Mouse (Mus musculus): ENCODE data around the gene Gm11639. TPM values are rescaled to one million over a fixed set of nuclear protein-coding genes. Genes with fewer than 3 reads are reported as not detected.

Gm11639 gene
- polyA plus RNA-seq, 1 experiment: 0.02 TPM

DNA sequence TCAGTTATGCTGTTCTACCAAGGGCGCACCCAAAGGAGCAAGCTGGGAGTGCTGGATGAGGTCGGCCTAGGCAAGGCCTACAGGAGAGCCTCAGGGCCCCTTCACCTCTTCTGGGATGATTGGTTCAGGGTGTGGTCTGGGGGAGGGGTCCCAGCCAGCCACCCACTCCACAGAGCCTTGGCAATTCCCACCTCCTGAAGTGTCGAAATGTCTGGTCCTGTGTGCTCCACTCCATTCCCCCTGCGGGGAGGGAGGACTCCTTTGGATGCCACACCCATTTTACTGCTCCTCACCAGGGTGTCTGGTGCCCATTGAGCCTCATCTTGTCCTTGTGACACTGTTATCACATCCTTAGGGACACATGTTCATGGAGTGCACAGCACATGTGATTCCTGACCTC lies 39.3 kb upstream of the Gm11639 start:
- Histone ChIP-seq H3K27ac (ENCODE audit: insufficient read depth, low read length) (no peak overlapping the region), H3K4me1 (ENCODE audit: control insufficient read depth, insufficient read depth, low read length) (no peaks in the 10 kb centered on the region), H3K4me3 (replicated peaks; ENCODE audit: insufficient read depth, low read depth, low read length) (no peak overlapping the region), H3K27me3 (ENCODE audit: control insufficient read depth, insufficient read depth, low read length) (no peaks in the 10 kb centered on the region)
- TF ChIP-seq POLR2A (IDR thresholded peaks at IDR 0.05; ENCODE audit: borderline replicate concordance, insufficient read depth, low read length) (no peak), CTCF (IDR thresholded peaks at IDR 0.05; ENCODE audit: borderline replicate concordance, insufficient read depth, low read depth, low read length) (no peak)
- no peak for DNase-seq
- WGBS: 88% methylated on average over 4 of the region's 4 CpGs

DNA sequence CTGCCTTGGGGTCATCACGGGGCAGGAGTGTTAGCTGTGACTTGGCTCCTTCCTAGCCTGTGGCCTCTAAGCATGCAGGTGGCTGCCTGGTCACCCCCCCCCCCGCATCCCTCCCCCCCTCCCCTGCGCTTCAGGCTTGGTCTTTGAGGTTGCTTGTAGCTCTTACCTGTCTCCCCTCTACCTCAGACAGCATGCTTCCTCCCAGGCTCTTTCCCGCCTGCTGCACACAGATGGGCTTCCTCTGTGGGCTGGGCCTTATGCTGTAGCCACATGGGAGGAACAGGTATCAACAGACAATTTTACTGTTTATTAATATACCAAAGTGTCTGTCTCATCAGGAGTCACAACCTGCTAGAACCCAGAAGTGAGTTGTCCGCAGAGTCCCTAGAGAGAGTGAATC lies 38.9 kb upstream of the Gm11639 start:
- no peak for TF ChIP-seq POLR2A (IDR thresholded peaks at IDR 0.05; ENCODE audit: borderline replicate concordance, insufficient read depth, low read length)
- TF ChIP-seq CTCF (IDR thresholded peaks at IDR 0.05; ENCODE audit: borderline replicate concordance, insufficient read depth, low read depth, low read length): no peak
- Histone ChIP-seq H3K4me3 (replicated peaks; ENCODE audit: insufficient read depth, low read depth, low read length) (no peak overlapping the region), H3K4me1 (ENCODE audit: control insufficient read depth, insufficient read depth, low read length) (no peaks in the 10 kb centered on the region), H3K27ac (ENCODE audit: insufficient read depth, low read length) (no peak overlapping the region), H3K27me3 (ENCODE audit: control insufficient read depth, insufficient read depth, low read length) (no peaks in the 10 kb centered on the region)
- WGBS: 88% methylated on average over 5 of the region's 5 CpGs
- no peak for DNase-seq

DNA sequence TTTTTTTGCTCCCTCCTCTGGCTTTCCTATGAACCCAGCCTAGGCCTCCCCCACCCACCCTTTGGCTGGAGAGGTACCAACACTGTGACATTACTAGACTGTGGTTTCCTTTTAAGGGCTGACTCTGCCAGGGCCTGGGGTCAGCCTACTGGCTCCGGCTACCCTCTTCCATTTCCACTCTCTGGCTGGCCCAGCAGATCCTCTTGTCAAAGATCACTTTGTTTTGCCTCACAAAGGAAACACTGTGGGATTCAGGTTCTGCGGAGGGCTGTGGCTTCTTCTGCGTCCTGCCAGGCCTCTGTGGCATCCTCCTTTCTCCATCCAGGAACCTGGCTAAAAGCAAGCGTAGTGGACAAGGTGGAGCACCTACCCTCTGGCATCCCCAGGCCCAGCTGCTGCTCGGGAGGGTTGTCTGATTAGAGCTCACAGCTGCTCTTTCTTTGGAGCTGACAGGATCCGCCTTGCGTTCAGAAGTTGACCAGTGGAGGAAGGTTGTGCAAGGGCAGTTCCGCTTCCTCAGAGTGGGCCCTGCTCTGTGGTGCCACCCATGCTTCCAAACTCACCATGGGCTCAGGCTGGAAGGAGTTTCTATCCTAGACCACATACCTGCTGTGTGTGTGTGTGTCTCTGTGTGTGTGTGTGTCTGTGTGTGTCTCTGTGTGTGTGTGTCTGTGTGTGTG lies 38.2 kb upstream of the Gm11639 start:
- no peak for DNase-seq
- no peak overlapping the region for H3K4me3 ChIP-seq (replicated peaks; ENCODE audit: insufficient read depth, low read depth, low read length)
- TF ChIP-seq CTCF (IDR thresholded peaks at IDR 0.05; ENCODE audit: borderline replicate concordance, insufficient read depth, low read depth, low read length): no peak
- TF ChIP-seq POLR2A (IDR thresholded peaks at IDR 0.05; ENCODE audit: borderline replicate concordance, insufficient read depth, low read length): no peak
- H3K27me3 ChIP-seq (ENCODE audit: control insufficient read depth, insufficient read depth, low read length): no peaks in the 10 kb centered on the region
- no peaks in the 10 kb centered on the region for H3K4me1 ChIP-seq (ENCODE audit: control insufficient read depth, insufficient read depth, low read length)
- WGBS: 66% methylated on average over 8 of the region's 8 CpGs
- no peak overlapping the region for H3K27ac ChIP-seq (ENCODE audit: insufficient read depth, low read length)

DNA sequence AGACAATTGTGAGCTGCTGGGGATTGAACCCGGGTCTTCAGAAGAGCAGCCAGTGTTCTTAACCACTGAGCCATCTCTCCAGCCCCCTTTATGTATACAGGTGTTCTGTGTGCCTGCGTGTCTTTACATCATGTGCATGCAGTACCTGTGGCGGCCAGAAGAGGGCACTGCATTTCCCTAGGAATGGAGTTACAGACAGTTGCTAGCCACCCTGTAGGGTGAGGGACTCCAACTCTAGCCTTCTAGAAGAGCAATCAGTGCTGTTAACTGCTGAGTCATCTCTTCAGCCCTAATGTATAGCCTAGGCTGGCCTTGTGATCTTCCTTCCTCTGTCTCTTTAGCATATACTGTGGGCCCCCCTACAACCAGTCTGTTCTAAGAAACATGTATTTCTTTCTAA lies 36.9 kb upstream of the Gm11639 start:
- no peak for DNase-seq
- 71% methylated on average over 3 of the region's 3 CpGs for WGBS

DNA sequence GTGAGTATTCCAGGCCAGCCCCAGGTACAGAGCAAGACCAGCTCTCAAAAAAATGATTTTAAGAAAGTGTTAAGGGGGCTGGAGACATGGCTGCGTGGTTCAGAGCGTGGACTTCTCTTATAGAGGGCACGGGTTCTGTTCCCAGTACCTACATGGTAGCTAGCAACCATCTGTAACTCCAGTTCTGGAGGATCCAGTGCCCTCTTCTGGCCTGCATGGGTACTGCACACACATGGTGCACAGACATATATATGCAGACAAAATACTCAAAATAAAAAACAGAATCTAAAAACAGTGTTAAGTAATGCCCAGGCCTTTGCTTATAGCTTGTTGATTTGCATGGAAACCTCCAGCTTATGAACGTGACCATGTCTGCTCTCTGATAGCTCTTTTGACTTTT lies 24.9 kb upstream of the Gm11639 start:
- TF ChIP-seq CTCF (IDR thresholded peaks at IDR 0.05; ENCODE audit: borderline replicate concordance, insufficient read depth, low read depth, low read length): no peak
- Histone ChIP-seq H3K4me3 (replicated peaks; ENCODE audit: insufficient read depth, low read depth, low read length) (no peak overlapping the region), H3K27ac (ENCODE audit: insufficient read depth, low read length) (no peak overlapping the region), H3K27me3 (ENCODE audit: control insufficient read depth, insufficient read depth, low read length) (no peaks in the 10 kb centered on the region), H3K4me1 (ENCODE audit: control insufficient read depth, insufficient read depth, low read length) (no peaks in the 10 kb centered on the region)
- WGBS: 99% methylated on average over 4 of the region's 4 CpGs
- no peak for DNase-seq

More for the DNA sequence above, 36.9 kb upstream of the Gm11639 start:
- H3K27ac ChIP-seq (ENCODE audit: insufficient read depth, low read length): no peak overlapping the region
- no peak overlapping the region for H3K4me3 ChIP-seq (replicated peaks; ENCODE audit: insufficient read depth, low read depth, low read length)
- H3K4me1 ChIP-seq (ENCODE audit: control insufficient read depth, insufficient read depth, low read length): no peaks in the 10 kb centered on the region
- no peak for TF ChIP-seq POLR2A (IDR thresholded peaks at IDR 0.05; ENCODE audit: borderline replicate concordance, insufficient read depth, low read length)
- TF ChIP-seq CTCF (IDR thresholded peaks at IDR 0.05; ENCODE audit: borderline replicate concordance, insufficient read depth, low read depth, low read length): peak; percentile 44
- H3K27me3 ChIP-seq (ENCODE audit: control insufficient read depth, insufficient read depth, low read length): no peaks in the 10 kb centered on the region

DNA sequence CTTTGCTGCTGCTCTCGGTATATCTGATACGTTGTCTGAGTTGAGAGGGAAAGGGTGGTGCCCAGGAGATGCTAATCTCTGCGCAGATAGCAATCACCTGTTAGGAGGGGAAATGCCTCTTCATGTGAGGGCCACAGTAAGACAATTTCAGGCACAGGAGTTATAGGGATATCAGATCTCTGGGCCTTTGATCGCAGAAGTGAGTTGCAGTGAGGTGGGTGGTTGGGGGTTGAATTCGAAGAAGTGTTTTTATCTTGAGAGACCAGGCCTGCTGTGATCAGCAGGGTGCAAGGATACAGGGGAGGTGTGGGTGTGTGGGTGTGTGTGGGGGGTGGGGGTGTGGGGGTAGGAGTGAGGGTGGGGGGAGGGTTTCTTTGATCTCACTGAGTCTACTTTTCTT lies 24.4 kb upstream of the Gm11639 start:
- Histone ChIP-seq H3K4me1 (ENCODE audit: control insufficient read depth, insufficient read depth, low read length) (no peaks in the 10 kb centered on the region), H3K27ac (ENCODE audit: insufficient read depth, low read length) (no peak overlapping the region), H3K4me3 (replicated peaks; ENCODE audit: insufficient read depth, low read depth, low read length) (no peak overlapping the region), H3K27me3 (ENCODE audit: control insufficient read depth, insufficient read depth, low read length) (no peaks in the 10 kb centered on the region)
- no peak for TF ChIP-seq CTCF (IDR thresholded peaks at IDR 0.05; ENCODE audit: borderline replicate concordance, insufficient read depth, low read depth, low read length)
- 89% methylated on average over 5 of the region's 5 CpGs for WGBS
- no peak for DNase-seq

DNA sequence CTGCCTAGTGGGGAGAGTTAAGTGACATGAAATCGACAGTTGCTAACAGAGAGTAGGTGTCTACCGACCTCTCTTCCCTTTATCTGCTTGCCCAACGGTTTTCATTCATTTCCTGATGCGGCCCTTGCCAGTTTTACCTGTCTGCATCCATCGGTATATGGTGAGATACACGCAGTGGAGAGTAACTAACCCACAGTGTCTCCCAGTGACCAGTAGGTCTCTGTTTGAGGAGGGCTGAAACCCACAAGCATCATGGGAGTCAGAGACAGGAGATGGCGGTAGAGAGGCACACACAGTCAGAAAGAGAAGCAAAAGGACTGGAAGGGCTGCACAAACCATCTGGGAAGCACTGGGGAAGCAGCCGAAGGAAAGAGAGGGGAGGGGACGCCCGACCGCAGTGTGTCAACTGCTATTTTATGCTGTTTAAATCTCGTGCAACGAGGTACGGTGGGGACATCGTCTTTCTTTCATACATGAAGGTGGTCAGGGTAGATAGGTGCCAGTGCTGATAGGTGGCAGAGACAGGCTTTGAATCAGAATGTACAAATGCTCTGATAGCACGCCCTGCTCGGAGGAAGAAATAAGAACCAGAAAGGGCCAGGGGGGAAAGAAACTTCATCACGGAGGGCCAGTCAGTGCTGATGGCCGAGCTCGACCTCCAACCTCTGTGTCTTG lies 23.8 kb upstream of the Gm11639 start:
- Histone ChIP-seq H3K4me3 (replicated peaks; ENCODE audit: insufficient read depth, low read depth, low read length) (no peak overlapping the region), H3K4me1 (ENCODE audit: control insufficient read depth, insufficient read depth, low read length) (no peaks in the 10 kb centered on the region), H3K27ac (ENCODE audit: insufficient read depth, low read length) (no peak overlapping the region), H3K27me3 (ENCODE audit: control insufficient read depth, insufficient read depth, low read length) (no peaks in the 10 kb centered on the region)
- DNase-seq: no peak
- WGBS: 81% methylated on average over 20 of the region's 20 CpGs
- TF ChIP-seq POLR2A (IDR thresholded peaks at IDR 0.05; ENCODE audit: borderline replicate concordance, insufficient read depth, low read length): no peak
- TF ChIP-seq CTCF (IDR thresholded peaks at IDR 0.05; ENCODE audit: borderline replicate concordance, insufficient read depth, low read depth, low read length): no peak

DNA sequence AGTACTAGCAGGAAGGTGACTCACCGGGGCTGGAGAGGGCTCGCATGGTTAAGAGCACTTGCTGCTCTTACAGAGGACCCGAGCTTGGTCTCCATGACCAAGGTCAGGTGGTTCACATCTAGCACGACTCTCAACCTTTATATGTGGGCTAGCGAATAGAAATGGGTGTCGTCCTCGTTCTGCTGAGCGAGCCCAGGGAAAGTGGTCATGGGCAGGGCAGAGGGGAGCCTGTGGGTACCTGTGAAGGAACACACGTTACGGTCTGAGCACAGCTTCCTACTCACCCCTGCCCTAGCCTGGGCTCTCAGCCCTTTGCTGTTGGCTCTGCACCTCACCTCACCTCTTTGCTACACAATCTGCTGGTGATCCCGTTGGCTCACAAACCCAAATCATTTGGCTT lies 22.9 kb upstream of the Gm11639 start:
- H3K4me1 ChIP-seq (ENCODE audit: control insufficient read depth, insufficient read depth, low read length): no peaks in the 10 kb centered on the region
- no peaks in the 10 kb centered on the region for H3K27me3 ChIP-seq (ENCODE audit: control insufficient read depth, insufficient read depth, low read length)
- 86% methylated on average over 11 of the region's 11 CpGs for WGBS
- H3K27ac ChIP-seq (ENCODE audit: insufficient read depth, low read length): no peak overlapping the region
- DNase-seq: no peak
- TF ChIP-seq CTCF (IDR thresholded peaks at IDR 0.05; ENCODE audit: borderline replicate concordance, insufficient read depth, low read depth, low read length) (no peak), POLR2A (IDR thresholded peaks at IDR 0.05; ENCODE audit: borderline replicate concordance, insufficient read depth, low read length) (no peak)
- no peak overlapping the region for H3K4me3 ChIP-seq (replicated peaks; ENCODE audit: insufficient read depth, low read depth, low read length)
